Mouse (Mus musculus) CH12.LX (cell line): ENCODE measurements at regions not wholly inside any gene's neighbourhood (a gene's known extent, or its start where the extent isn't known, plus 50 kb on each side); places are given as distances from the start of the nearest gene placed in this dataset.

ENCODE experiments used
- DNase-seq: peaks from one replicate; pipeline ENCODE4 v3.0.0-alpha.2; 2013; ENCODE audit errors: extremely low read depth
- H3K27ac ChIP-seq: 2 replicates; pipeline ENCODE4 v1.5.1; 2012; ENCODE audit warnings: low read depth, mild to moderate bottlenecking, control low read depth, moderate library complexity; ENCODE audit not compliant: insufficient read depth
- H3K27me3 ChIP-seq: replicated peaks from 2 replicates; pipeline ENCODE3; 2012; ENCODE audit warnings: inconsistent platforms
- H3K36me3 ChIP-seq, 2 experiments: replicated peaks in 1 of 2; 2 replicates each; pipeline versions ENCODE3 to v1.6.1; 2012; ENCODE audit warnings: inconsistent platforms in 1 of 2, low read length in 1 of 2, mild to moderate bottlenecking in 1 of 2, mixed read lengths in 1 of 2, moderate library complexity in 1 of 2; ENCODE audit not compliant: control insufficient read depth in 1 of 2, insufficient read depth in 1 of 2
- H3K4me1 ChIP-seq, 2 experiments: 2 replicates each; pipeline ENCODE4 v1.6.1; 2012; ENCODE audit warnings: inconsistent platforms in 1 of 2, moderate library complexity in 1 of 2; ENCODE audit not compliant: insufficient read depth in 2 of 2, control insufficient read depth in 1 of 2
- H3K4me2 ChIP-seq: 2 replicates; pipeline ENCODE4 v1.6.1; 2012; ENCODE audit warnings: low read depth, mild to moderate bottlenecking, control low read depth; ENCODE audit not compliant: poor library complexity, insufficient read depth, severe bottlenecking
- H3K4me3 ChIP-seq, 3 experiments: fragments of 150-350 bp in 1 of 3; sonication (generic) in 1 of 3; replicated peaks in 1 of 3; 2 replicates each; pipeline versions ENCODE3 to v1.5.1; 2011 to 2012; ENCODE audit warnings: low read depth in 2 of 3, low read length in 2 of 3, mild to moderate bottlenecking in 2 of 3, moderate library complexity in 2 of 3, control low read depth in 1 of 3, improper control_type of control experiment in 1 of 3, inconsistent platforms in 1 of 3, mixed read lengths in 1 of 3; ENCODE audit not compliant: poor library complexity in 1 of 3
- H3K79me2 ChIP-seq: replicated peaks from 2 replicates; pipeline ENCODE4 v1.6.1; 2012; ENCODE audit warnings: mild to moderate bottlenecking, moderate library complexity; ENCODE audit not compliant: control insufficient read depth, poor library complexity, insufficient read depth, severe bottlenecking; ENCODE audit errors: extremely low read depth
- H3K9ac ChIP-seq: 2 replicates; pipeline ENCODE4 v1.6.1; 2012; ENCODE audit warnings: low read depth, mild to moderate bottlenecking, control low read depth, moderate library complexity; ENCODE audit not compliant: insufficient read depth
- H3K9me3 ChIP-seq: replicated peaks from 2 replicates; pipeline ENCODE3; 2012; ENCODE audit warnings: low read length, inconsistent platforms, mixed read lengths
- CTCF ChIP-seq, 2 experiments: IDR thresholded peaks in 1 of 2; conservative IDR thresholded peaks in 1 of 2; 2 replicates each; pipeline ENCODE4 v1.5.1; 2011 to 2012; ENCODE audit warnings: low read depth in 2 of 2, low read length in 2 of 2, improper control_type of control experiment in 1 of 2, inconsistent platforms in 1 of 2, mild to moderate bottlenecking in 1 of 2, moderate library complexity in 1 of 2
- JUND ChIP-seq: conservative IDR thresholded peaks from 2 replicates; pipeline ENCODE4 v1.6.1; 2011; ENCODE audit warnings: low read depth, low read length, improper control_type of control experiment
- MAFK ChIP-seq: IDR thresholded peaks from 2 replicates; pipeline ENCODE4 v1.6.1; 2011; ENCODE audit warnings: low read length, improper control_type of control experiment; ENCODE audit not compliant: insufficient replicate concordance
- MEF2A ChIP-seq: IDR thresholded peaks from 2 replicates; pipeline ENCODE4 v1.6.1; 2014; ENCODE audit warnings: low read depth, mild to moderate bottlenecking, inconsistent platforms, low read length, improper control_type of control experiment, borderline replicate concordance
- MYC ChIP-seq: IDR thresholded peaks from 2 replicates; pipeline ENCODE4 v1.6.1; 2011; ENCODE audit warnings: low read depth, mild to moderate bottlenecking, improper control_type of control experiment, low read length
- PAX5 ChIP-seq: IDR thresholded peaks from 2 replicates; pipeline ENCODE4 v1.6.1; 2012; ENCODE audit warnings: low read length, inconsistent platforms, mixed read lengths
- POLR2AphosphoS2 ChIP-seq: IDR thresholded peaks from 2 replicates; pipeline ENCODE4 v1.6.1; 2011; ENCODE audit warnings: low read depth, low read length, improper control_type of control experiment
- RAD21 ChIP-seq: IDR thresholded peaks from 2 replicates; pipeline ENCODE4 v1.6.1; 2011; ENCODE audit warnings: low read depth, mild to moderate bottlenecking, low read length, improper control_type of control experiment, moderate library complexity
- TBP ChIP-seq: conservative IDR thresholded peaks from 2 replicates; pipeline ENCODE4 v1.6.1; 2011; ENCODE audit warnings: low read depth, low read length, improper control_type of control experiment
- TCF12 ChIP-seq: IDR thresholded peaks from 2 replicates; pipeline ENCODE4 v1.6.1; 2014; ENCODE audit warnings: low read depth, mild to moderate bottlenecking, inconsistent platforms, low read length, improper control_type of control experiment
- USF1 ChIP-seq: IDR thresholded peaks from 2 replicates; pipeline ENCODE4 v1.6.1; 2014; ENCODE audit warnings: low read depth, mild to moderate bottlenecking, inconsistent platforms, low read length, improper control_type of control experiment
- ZKSCAN1 ChIP-seq: IDR thresholded peaks from 2 replicates; pipeline ENCODE4 v1.6.1; 2012; ENCODE audit warnings: low read depth, inconsistent platforms, low read length, improper control_type of control experiment, borderline replicate concordance
- ZMIZ1 ChIP-seq: IDR thresholded peaks from 2 replicates; pipeline ENCODE4 v1.6.1; 2012; ENCODE audit warnings: low read depth, mild to moderate bottlenecking, inconsistent platforms, low read length, improper control_type of control experiment
- dilution Hi-C: fragments of 300-500 bp; cut with MboI; formaldehyde crosslinking; loops from 2 replicates; pipeline ENCODE4 v1.14.3; 2020; ENCODE audit warnings: low sequenced_read_pairs; ENCODE audit not compliant: extremely low pct_unique_long_range_greater_than_20kb, extremely low pct_ligation_motif_present
- in situ Hi-C: fragments of 300-500 bp; cut with MboI; formaldehyde crosslinking; loops from 3 replicates; pipeline ENCODE4 v1.14.3; 2019; ENCODE audit warnings: low sequenced_read_pairs, low pct_ligation_motif_present, low pct_unique_long_range_greater_than_20kb, mixed read lengths

- no peak for TF ChIP-seq MYC
- peak in 1 of 2 experiments; percentile 48; a peak in 2 of 4 replicates for TF ChIP-seq CTCF (conservative IDR thresholded peaks at IDR 0.05 in 1 of 2, IDR thresholded peaks at IDR 0.05 in 1 of 2; ENCODE audit: low read depth in 2 of 2, low read length in 2 of 2)
- TF ChIP-seq USF1: no peak
- no peak for TF ChIP-seq TBP
- TF ChIP-seq RAD21: peak; percentile 40
- TF ChIP-seq ZMIZ1: no peak
- in situ Hi-C loops (no loop called here), dilution Hi-C loops (no loop called here)
- no peaks in the 10 kb centered on the region for H3K4me1 ChIP-seq
- H3K27ac ChIP-seq: no peak overlapping the region
- H3K27me3 ChIP-seq: no peaks in the 10 kb centered on the region
- H3K4me3 ChIP-seq: no peak overlapping the region
- peaks cover 53% of the 10 kb centered on the region for H3K9me3 ChIP-seq
- no peak overlapping the region for H3K9ac ChIP-seq
- no peaks in the 10 kb centered on the region for H3K36me3 ChIP-seq
- H3K4me2 ChIP-seq: no peak overlapping the region
- DNase-seq: no peak
- no peaks in the 10 kb centered on the region for H3K79me2 ChIP-seq
These were observed 242.6 kb downstream of the Lipi start for GRCm38 (mm10) chr16:75343028-75343901.

GRCm38 (mm10) chr16:75334228-75334627, 251.6 kb downstream of the Lipi start:
- H3K9ac ChIP-seq: no peak overlapping the region
- no peak overlapping the region for H3K27ac ChIP-seq
- dilution Hi-C loops (no loop called here), in situ Hi-C loops (no loop called here)
- no peaks in the 10 kb centered on the region for H3K36me3 ChIP-seq
- no peaks in the 10 kb centered on the region for H3K4me1 ChIP-seq
- no peak overlapping the region for H3K4me2 ChIP-seq
- H3K4me3 ChIP-seq: no peak overlapping the region
- H3K79me2 ChIP-seq: no peaks in the 10 kb centered on the region
- H3K27me3 ChIP-seq: no peaks in the 10 kb centered on the region
- no peak for DNase-seq
- TF ChIP-seq MEF2A (no peak), ZKSCAN1 (no peak), JUND (no peak), ZMIZ1 (no peak)
- H3K9me3 ChIP-seq: peaks cover 39% of the 10 kb centered on the region

DNA sequence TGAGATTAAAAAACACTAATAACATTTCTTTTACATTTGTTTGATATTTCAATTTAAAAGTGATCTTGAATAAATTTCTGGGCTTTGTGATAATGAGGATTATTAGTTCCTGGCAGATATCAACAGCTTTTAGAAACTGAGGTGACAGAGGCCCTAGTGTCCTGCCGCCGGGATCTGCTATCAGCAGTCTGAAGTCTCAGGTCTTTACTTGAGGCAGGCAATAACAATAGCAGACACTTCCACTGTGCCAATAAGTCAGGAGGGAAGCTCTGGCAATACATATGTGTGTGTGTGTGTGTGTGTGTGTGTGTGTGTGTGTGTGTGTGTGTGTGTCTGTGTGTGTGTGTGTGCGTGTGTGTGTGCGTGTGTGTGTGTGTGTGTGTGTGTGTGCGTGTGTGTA, 252.1 kb downstream of the Lipi start:
- in situ Hi-C loops (no loop called here), dilution Hi-C loops (no loop called here)
- no peak for TF ChIP-seq TBP
- no peak for TF ChIP-seq ZKSCAN1
- TF ChIP-seq POLR2AphosphoS2: no peak
- TF ChIP-seq TCF12: no peak
- no peak for TF ChIP-seq PAX5
- no peak for TF ChIP-seq MAFK
- no peak for TF ChIP-seq CTCF (conservative IDR thresholded peaks at IDR 0.05 in 1 of 2, IDR thresholded peaks at IDR 0.05 in 1 of 2; ENCODE audit: low read depth in 2 of 2, low read length in 2 of 2)
- Histone ChIP-seq H3K9ac (no peak overlapping the region), H3K79me2 (no peaks in the 10 kb centered on the region), H3K27me3 (no peaks in the 10 kb centered on the region), H3K4me3 (no peak overlapping the region), H3K4me2 (no peak overlapping the region), H3K36me3 (no peaks in the 10 kb centered on the region), H3K27ac (no peak overlapping the region), H3K9me3 (peaks cover 36% of the 10 kb centered on the region), H3K4me1 (no peaks in the 10 kb centered on the region)
- no peak for DNase-seq
